Mouse (Mus musculus) brain, embryonic 18.5 days (tissue): Measurements from ENCODE around the gene Sub1.

Experiments used
- DNase-seq: peaks from one replicate; pipeline ENCODE4 v3.0.0-alpha.2; 2012; ENCODE audit warnings: low read depth, low spot score

The Sub1 gene

GRCm38 (mm10) chr15:11996883-11997282 lies at the start of gene Sub1:
Gene Sub1 (minus strand): TSS chr15:11996983.
- DNase-seq: no peak

GRCm38 (mm10) chr15:12040407-12040710 lies 43.6 kb upstream of the Sub1 start:
- DNase-seq: no peak

GRCm38 (mm10) chr15:12039671-12040406 lies 43.1 kb upstream of the Sub1 start:
- no peak for DNase-seq

- no peak for DNase-seq
Measured at GRCm38 (mm10) chr15:12039256-12039655, 42.5 kb upstream of the Sub1 start.

- no peak for DNase-seq
Measured at GRCm38 (mm10) chr15:12037866-12038625, 41.3 kb upstream of the Sub1 start.

- no peak for DNase-seq
Measured at GRCm38 (mm10) chr15:12037217-12037616, 40.4 kb upstream of the Sub1 start.

GRCm38 (mm10) chr15:12036675-12037074 lies 39.9 kb upstream of the Sub1 start:
- DNase-seq: no peak

GRCm38 (mm10) chr15:12034317-12034716 lies 37.5 kb upstream of the Sub1 start:
- no peak for DNase-seq

GRCm38 (mm10) chr15:12033155-12033554 lies 36.4 kb upstream of the Sub1 start:
- no peak for DNase-seq

GRCm38 (mm10) chr15:12032512-12032911 lies 35.7 kb upstream of the Sub1 start:
- no peak for DNase-seq

GRCm38 (mm10) chr15:12031861-12032260 lies 35.1 kb upstream of the Sub1 start:
- no peak for DNase-seq

- DNase-seq: no peak
Measured at GRCm38 (mm10) chr15:12030221-12030620, 33.4 kb upstream of the Sub1 start.

- no peak for DNase-seq
Measured at GRCm38 (mm10) chr15:12027807-12028206, 31.0 kb upstream of the Sub1 start.

- no peak for DNase-seq
Measured at GRCm38 (mm10) chr15:12026932-12027450, 30.2 kb upstream of the Sub1 start.

GRCm38 (mm10) chr15:12026026-12026425 lies 29.2 kb upstream of the Sub1 start:
- no peak for DNase-seq

- DNase-seq: no peak
Measured at GRCm38 (mm10) chr15:12025341-12025740, 28.6 kb upstream of the Sub1 start.

GRCm38 (mm10) chr15:12024791-12025268 lies 28.0 kb upstream of the Sub1 start:
- DNase-seq: peak; percentile 40

GRCm38 (mm10) chr15:12019443-12019842 lies 22.7 kb upstream of the Sub1 start:
- DNase-seq: no peak

- DNase-seq: no peak
Measured at GRCm38 (mm10) chr15:12018428-12018757, 21.6 kb upstream of the Sub1 start.

GRCm38 (mm10) chr15:12017700-12018427 lies 21.1 kb upstream of the Sub1 start:
- DNase-seq: no peak

- no peak for DNase-seq
Measured at GRCm38 (mm10) chr15:12014197-12014905, 17.6 kb upstream of the Sub1 start.
